Mouse (Mus musculus): ENCODE results near the gene Polr1c.

DNA sequence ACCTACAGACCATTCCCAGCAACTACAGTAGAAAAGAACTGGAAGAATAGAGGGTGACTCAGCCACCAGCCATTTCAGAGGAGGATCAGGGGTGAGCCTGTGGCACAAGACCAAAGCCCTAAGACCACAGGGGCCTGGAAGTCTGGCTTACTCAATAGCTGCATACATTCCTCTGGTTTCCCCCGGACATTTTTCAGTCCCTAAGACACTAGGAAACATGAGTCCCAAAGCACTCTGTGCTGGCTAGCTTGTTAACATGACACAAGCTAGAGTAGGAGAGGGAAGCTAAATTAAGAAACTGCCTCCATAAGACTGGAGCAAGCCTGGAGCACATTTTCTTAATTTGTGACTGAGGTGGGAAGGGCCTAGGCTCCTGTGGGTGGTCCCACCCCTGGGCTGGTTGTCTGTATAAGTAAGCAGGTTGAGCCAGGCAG lies 26.0 kb upstream of the Polr1c start:
- TF ChIP-seq CTCF (IDR thresholded peaks at IDR 0.05; ENCODE audit: borderline replicate concordance, control insufficient read depth, extremely low read depth, insufficient read depth, low read length, poor library complexity), result no peak
- TF ChIP-seq POLR2A (IDR thresholded peaks at IDR 0.05; ENCODE audit: control insufficient read depth, extremely low read depth, insufficient read depth, low read length, poor library complexity), result no peak
